Mouse (Mus musculus): ENCODE measurements at regions not wholly inside any gene's neighbourhood (a gene's known extent, or its start where the extent isn't known, plus 50 kb on each side); places are given as distances from the start of the nearest gene placed in this dataset.

- TF ChIP-seq CTCF (IDR thresholded peaks at IDR 0.05; ENCODE audit: low read depth, low read length) (no peak), POLR2A (IDR thresholded peaks at IDR 0.05; ENCODE audit: extremely low read depth, insufficient read depth, low read length) (no peak)
Measured at GRCm38 (mm10) chr3:56956978-56957377, 344.8 kb downstream of the Tm4sf1 start.

Measured in liver, adult 2 months (tissue).